Mouse (Mus musculus) neural tube, embryonic 13.5 days (tissue): Measurements from ENCODE around the gene Gimap3. TPM values are rescaled to one million over a fixed set of nuclear protein-coding genes. Genes with fewer than 3 reads are reported as not detected.
A peak's percentile ranks its signal among the peaks of the same experiment; 100 is the strongest.

Source experiments
- ATAC-seq: fragments of 200-750 bp; cut with Nextera tagmentation; 2 replicates; pipeline ENCODE4 v1.8.0; 2017; ENCODE audit warnings: low read depth, mild to moderate bottlenecking, moderate TSS enrichment, moderate library complexity
- H3K27ac ChIP-seq: fragments of 300-500 bp; sonication (generic); replicated peaks from 2 replicates; pipeline ENCODE4 v1.5.1; 2015; ENCODE audit warnings: moderate library complexity, mild to moderate bottlenecking, inconsistent platforms
- H3K27me3 ChIP-seq: fragments of 300-500 bp; sonication (generic); 2 replicates; pipeline ENCODE4 v1.6.1; 2015; ENCODE audit warnings: mild to moderate bottlenecking, inconsistent platforms
- H3K36me3 ChIP-seq: fragments of 300-500 bp; sonication (generic); 2 replicates; pipeline ENCODE4 v1.6.1; 2015; ENCODE audit warnings: mild to moderate bottlenecking, inconsistent platforms
- H3K4me1 ChIP-seq: fragments of 300-500 bp; sonication (generic); replicated peaks from 2 replicates; pipeline ENCODE4 v1.6.1; 2015; ENCODE audit warnings: inconsistent platforms
- H3K4me2 ChIP-seq: fragments of 300-500 bp; sonication (generic); 2 replicates; pipeline ENCODE4 v1.6.1; 2015; ENCODE audit warnings: inconsistent platforms, mild to moderate bottlenecking, moderate library complexity
- H3K4me3 ChIP-seq: fragments of 300-500 bp; sonication (generic); 2 replicates; pipeline ENCODE4 v1.5.1; 2015; ENCODE audit warnings: mild to moderate bottlenecking, inconsistent platforms
- H3K9ac ChIP-seq: fragments of 300-500 bp; sonication (generic); 2 replicates; pipeline ENCODE4 v1.6.1; 2015; ENCODE audit warnings: moderate library complexity, mild to moderate bottlenecking, inconsistent platforms
- H3K9me3 ChIP-seq: fragments of 300-500 bp; sonication (generic); 2 replicates; pipeline ENCODE4 v1.6.1; 2016; ENCODE audit warnings: inconsistent platforms
- WGBS: fragments of 180-500 bp; shearing (Covaris S2); methylation state at CpG from one replicate; pipeline ENCODE4 v1.1.7; 2015; 5-methylcytosine and 5-hydroxymethylcytosine counted together
- polyA plus RNA-seq: library from polyadenylated mRNA; unstranded; fragments of >200 nt; fragmentation: Nextera tagmentation; extraction: Ambion mirVana; gene quantifications from 2 replicates; pipeline ENCODE4 v1.2.1, GENCODE M21; 2015

Gimap3 gene
- polyA plus RNA-seq, 1 experiment from 2014 or later = not detected

DNA sequence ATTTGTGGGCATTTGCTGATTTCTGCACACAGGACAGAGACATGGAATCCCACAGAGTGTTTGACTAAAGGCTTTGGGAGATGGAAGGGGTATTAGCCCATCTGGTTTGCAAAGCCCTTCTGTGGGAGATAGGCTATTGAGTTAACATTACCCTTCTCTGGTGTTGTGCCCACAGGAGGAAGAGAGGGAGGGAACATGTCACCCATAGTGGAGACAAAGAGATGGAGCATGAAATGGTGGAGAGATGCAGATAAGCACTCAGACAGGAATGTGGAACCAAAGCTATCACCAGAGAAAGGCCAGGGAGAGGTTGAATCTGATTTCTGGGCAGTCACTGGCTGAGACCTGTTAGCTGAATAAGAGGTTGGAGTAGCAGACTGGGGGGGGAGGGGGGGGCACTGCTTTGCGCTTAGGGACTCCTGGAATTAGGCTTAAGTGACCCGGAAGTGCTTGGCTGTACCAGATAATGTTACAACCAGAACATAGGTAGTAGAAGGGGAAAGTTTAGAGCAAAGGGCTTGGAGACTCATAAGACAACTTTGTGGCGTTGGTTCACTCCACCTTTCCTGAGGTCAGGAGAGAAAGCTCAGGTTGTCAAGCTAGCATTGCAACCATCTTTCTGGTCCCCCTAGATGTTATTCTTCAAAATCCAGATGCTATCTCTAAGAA lies 30.0 kb downstream of the Gimap3 start:
- no peaks in the 10 kb centered on the region for H3K9me3 ChIP-seq
- no peak overlapping the region for H3K27ac ChIP-seq
- no peak for ATAC-seq
- no peaks in the 10 kb centered on the region for H3K36me3 ChIP-seq
- peaks cover 51% of the 10 kb centered on the region for H3K27me3 ChIP-seq
- H3K9ac ChIP-seq = no peak overlapping the region
- no peak overlapping the region for H3K4me3 ChIP-seq
- H3K4me1 ChIP-seq = peaks cover 15% of the 10 kb centered on the region
- H3K4me2 ChIP-seq = no peak overlapping the region
- 83% methylated on average over 3 of the region's 3 CpGs for WGBS

DNA sequence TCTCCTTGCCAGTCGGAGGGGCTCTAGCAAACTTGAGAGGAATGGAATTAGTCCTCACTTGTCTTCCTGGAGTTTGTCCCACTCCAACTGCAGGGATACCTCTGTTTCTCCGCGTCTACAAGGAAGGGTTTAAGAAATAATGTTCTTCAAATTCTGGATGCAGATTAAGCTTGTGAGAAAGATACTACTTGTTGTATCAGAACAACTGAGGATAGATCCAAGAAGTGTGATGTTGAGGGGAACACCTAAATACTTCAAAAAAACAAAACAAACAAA lies 30.9 kb downstream of the Gimap3 start:
- Histone ChIP-seq H3K36me3 (no peaks in the 10 kb centered on the region), H3K27me3 (peaks cover 45% of the 10 kb centered on the region), H3K4me1 (peaks cover 15% of the 10 kb centered on the region), H3K4me3 (no peak overlapping the region), H3K4me2 (no peak overlapping the region), H3K9ac (no peak overlapping the region), H3K27ac (no peak overlapping the region), H3K9me3 (no peaks in the 10 kb centered on the region)
- WGBS = 92% methylated on average over 3 of the region's 3 CpGs
- no peak for ATAC-seq

DNA sequence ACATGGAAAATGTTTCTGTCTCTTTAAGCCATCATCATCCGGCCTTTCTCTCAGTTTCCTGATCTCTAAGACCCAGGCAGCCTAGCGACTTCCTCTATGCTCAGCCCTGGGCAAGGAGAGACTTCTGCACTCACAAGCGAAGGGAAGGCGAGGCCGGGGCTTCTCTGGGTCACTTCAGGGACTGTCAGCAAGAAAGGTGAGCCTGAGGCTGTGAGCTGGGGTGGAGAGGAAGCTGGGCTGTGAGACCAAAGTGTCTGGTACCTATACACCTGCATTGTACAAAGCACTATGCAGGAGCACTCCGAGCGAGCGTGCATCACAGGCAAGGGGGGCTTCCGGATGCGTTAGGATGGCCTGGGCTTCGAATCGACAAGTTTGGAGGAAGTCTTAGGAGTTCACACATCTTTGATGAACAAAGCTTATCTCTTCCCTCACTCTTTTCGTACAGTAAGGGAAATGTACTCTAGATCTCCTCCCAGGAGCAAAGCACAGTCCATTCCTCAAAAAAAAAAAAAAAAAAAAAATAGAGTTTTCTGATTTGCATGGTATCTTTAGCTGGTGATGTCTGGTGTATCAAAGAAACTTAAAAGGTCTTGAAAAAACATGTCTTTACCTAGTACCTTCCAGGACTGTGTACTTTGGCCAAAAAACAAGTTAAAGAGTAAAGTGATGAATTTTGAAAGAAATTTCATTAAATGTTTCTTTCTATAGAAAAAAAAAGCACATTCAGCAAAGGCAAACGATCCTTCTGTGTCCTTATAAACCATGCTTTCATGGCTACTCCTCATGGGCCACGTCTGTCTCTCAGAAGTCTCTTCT lies 31.5 kb downstream of the Gimap3 start, which contains the start of gene Gimap1:
Gene Gimap1, plus strand, starts transcription at position 94 of the 819 bp plus-strand sequence.
- no peak within 1 kb of the TSS for H3K27ac ChIP-seq
- peak within 1 kb of the TSS; percentile 22; the same call in 1 of the 2 replicates for H3K9ac ChIP-seq
- WGBS = 83% methylated on average over 15 of the region's 15 CpGs
- H3K9me3 ChIP-seq = no peaks in the 10 kb centered on the region
- H3K4me3 ChIP-seq = no peak within 1 kb of the TSS
- H3K4me1 ChIP-seq = peaks cover 15% of the 10 kb centered on the region
- H3K4me2 ChIP-seq = no peak within 1 kb of the TSS
- H3K27me3 ChIP-seq = peaks cover 40% of the 10 kb centered on the region
- no peaks in the 10 kb centered on the region for H3K36me3 ChIP-seq
- ATAC-seq = no peak

DNA sequence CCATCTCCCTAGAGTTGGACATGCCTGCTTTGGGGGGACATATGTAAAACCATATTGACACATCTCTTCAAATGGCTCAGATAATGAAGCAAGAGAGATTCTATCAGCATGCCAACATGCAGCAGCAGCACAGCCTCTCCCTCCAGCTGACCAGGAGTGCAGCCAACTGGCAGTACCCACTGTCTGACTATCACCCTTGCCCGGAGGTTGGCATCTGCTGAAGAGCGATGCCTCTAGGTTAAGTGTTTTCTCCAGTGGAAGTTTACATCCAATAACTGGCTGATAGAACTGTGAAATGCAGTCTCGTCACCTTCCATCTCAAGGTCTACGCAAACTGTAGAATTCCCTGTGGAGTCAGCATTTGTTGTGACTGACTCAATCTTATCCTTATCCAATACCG lies 33.0 kb downstream of the Gimap3 start:
- Histone ChIP-seq H3K4me3 (no peak overlapping the region), H3K27me3 (peaks cover 26% of the 10 kb centered on the region), H3K4me1 (peaks cover 10% of the 10 kb centered on the region), H3K9me3 (no peaks in the 10 kb centered on the region), H3K4me2 (no peak overlapping the region), H3K27ac (no peak overlapping the region), H3K36me3 (no peaks in the 10 kb centered on the region), H3K9ac (no peak overlapping the region)
- WGBS = 91% methylated on average over 5 of the region's 5 CpGs
- ATAC-seq = no peak

DNA sequence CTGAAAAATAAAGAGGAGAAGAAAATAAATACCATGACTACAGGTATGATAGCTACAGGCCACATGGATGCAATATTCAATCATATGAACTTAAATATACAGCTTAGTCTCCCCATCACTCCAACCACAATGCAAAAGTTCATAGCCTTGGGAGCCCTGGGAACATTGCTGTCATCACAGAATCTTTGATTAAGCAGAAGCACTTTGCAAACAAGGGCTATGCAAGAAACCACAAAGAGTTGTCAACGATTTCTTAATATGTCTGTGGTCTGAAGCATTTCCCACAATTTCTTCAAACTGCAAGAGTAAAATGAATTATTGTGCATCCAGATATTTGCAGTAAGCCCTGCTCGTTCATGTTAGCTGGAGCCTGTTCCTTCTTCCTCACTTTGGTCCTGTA lies 33.6 kb downstream of the Gimap3 start:
- H3K4me2 ChIP-seq = no peak overlapping the region
- H3K4me1 ChIP-seq = peaks cover 3% of the 10 kb centered on the region; the same call in 1 of the 2 replicates
- 81% methylated on average over 2 of the region's 2 CpGs for WGBS
- no peak overlapping the region for H3K27ac ChIP-seq
- peaks cover 20% of the 10 kb centered on the region for H3K27me3 ChIP-seq
- no peak for ATAC-seq
- no peaks in the 10 kb centered on the region for H3K36me3 ChIP-seq
- H3K9ac ChIP-seq = no peak overlapping the region
- H3K4me3 ChIP-seq = no peak overlapping the region
- no peaks in the 10 kb centered on the region for H3K9me3 ChIP-seq

DNA sequence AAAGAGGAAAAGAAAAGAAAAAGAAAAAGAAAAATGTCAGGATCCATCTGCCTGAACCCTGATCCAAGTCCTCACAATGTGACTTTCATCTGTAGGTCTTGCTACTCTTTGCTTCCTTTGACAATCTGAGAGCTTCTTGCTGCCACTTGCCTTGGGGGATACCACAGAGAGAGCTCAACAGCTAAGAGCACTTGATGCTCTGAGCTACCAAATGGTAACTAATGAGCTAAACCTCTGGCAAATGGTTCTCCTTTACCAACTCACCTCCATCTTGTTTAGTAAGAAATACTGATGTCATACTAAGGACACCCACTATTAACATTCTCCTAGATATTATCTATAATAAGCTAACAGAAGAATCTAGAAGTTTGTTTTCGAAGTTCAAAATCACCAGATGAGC lies 37.0 kb downstream of the Gimap3 start:
- ATAC-seq = no peak
- Histone ChIP-seq H3K9me3 (no peaks in the 10 kb centered on the region), H3K36me3 (no peaks in the 10 kb centered on the region), H3K4me3 (no peak overlapping the region), H3K27me3 (no peaks in the 10 kb centered on the region), H3K9ac (no peak overlapping the region), H3K27ac (no peak overlapping the region), H3K4me1 (no peaks in the 10 kb centered on the region), H3K4me2 (no peak overlapping the region)
- 80% methylated on average over 1 of the region's 1 CpGs for WGBS

DNA sequence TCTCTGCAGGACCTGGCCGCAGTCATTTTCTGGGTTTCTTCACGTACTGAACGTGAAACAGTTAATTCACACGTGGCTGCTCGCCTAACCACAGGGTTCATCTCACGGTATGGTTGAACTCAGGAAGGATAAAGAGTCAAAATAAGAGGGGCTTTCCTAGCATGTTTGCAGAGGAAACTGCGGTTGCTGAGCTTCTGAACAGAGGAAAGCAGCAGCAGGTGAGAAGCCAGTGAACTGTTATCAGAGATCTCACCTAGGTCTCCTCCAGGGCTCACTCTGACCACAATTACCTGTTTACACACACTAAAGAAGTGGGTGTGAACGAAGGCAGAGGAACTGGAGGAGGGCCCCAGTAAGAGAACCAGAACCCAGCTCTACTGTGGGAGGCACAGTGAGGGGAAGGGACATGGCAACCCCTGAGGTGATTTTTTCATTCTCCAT lies 37.8 kb downstream of the Gimap3 start:
- 60% methylated on average over 8 of the region's 8 CpGs for WGBS

DNA sequence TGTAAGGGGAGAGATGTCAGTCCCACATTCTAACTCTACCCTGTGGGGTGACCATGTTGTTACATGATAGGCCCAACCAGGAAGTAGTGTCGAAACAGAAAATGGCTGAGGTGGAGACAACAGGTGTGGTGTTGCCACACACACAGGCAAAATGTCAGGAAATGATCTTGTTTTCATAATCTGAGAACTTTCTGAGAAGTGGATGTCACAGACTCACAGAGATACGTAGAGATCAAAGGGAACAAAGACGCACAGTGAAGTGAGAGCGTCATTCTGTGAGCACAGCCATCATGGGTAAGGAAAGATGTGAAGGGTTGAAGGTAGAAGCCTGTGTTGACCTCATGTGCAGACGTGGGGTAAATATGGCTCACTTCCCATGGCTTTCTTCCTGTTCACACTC lies 42.9 kb downstream of the Gimap3 start:
- Histone ChIP-seq H3K9ac (no peak overlapping the region), H3K4me2 (no peak overlapping the region), H3K36me3 (no peaks in the 10 kb centered on the region), H3K27me3 (no peaks in the 10 kb centered on the region), H3K4me3 (no peak overlapping the region), H3K4me1 (peaks cover 5% of the 10 kb centered on the region; the same call in 1 of the 2 replicates), H3K9me3 (no peaks in the 10 kb centered on the region), H3K27ac (no peak overlapping the region)
- no peak for ATAC-seq
- 89% methylated on average over 5 of the region's 5 CpGs for WGBS

More for the DNA sequence above, 37.8 kb downstream of the Gimap3 start:
- ATAC-seq = no peak
- Histone ChIP-seq H3K36me3 (no peaks in the 10 kb centered on the region), H3K4me1 (no peaks in the 10 kb centered on the region), H3K27ac (no peak overlapping the region), H3K4me2 (no peak overlapping the region), H3K9ac (no peak overlapping the region), H3K27me3 (no peaks in the 10 kb centered on the region), H3K4me3 (no peak overlapping the region), H3K9me3 (no peaks in the 10 kb centered on the region)

DNA sequence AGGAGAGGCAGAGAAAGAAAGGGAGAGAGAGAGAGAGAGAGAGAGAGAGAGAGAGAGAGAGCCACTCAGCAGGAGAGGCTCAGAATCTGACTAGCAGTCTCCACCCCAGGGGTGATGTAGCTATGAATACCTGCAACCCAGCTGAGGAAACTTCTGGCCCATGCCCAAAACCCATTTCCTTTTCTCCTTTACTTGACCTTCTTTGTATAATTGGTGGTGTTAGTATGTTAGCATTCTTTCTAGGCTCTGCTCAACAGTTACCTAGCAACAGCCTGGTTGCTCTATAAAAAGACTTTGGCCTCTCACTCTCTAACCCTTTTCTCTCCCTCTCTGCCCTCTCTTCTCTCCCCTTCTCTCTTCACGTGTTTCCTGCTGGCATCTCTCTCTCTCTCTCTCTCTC lies 45.2 kb downstream of the Gimap3 start:
- H3K9me3 ChIP-seq = no peaks in the 10 kb centered on the region
- H3K4me1 ChIP-seq = peaks cover 5% of the 10 kb centered on the region; the same call in 1 of the 2 replicates
- H3K27ac ChIP-seq = no peak overlapping the region
- H3K9ac ChIP-seq = no peak overlapping the region
- no peak overlapping the region for H3K4me2 ChIP-seq
- H3K27me3 ChIP-seq = no peaks in the 10 kb centered on the region
- 0% methylated on average over 1 of the region's 1 CpGs for WGBS
- no peaks in the 10 kb centered on the region for H3K36me3 ChIP-seq
- ATAC-seq = no peak
- H3K4me3 ChIP-seq = no peak overlapping the region

DNA sequence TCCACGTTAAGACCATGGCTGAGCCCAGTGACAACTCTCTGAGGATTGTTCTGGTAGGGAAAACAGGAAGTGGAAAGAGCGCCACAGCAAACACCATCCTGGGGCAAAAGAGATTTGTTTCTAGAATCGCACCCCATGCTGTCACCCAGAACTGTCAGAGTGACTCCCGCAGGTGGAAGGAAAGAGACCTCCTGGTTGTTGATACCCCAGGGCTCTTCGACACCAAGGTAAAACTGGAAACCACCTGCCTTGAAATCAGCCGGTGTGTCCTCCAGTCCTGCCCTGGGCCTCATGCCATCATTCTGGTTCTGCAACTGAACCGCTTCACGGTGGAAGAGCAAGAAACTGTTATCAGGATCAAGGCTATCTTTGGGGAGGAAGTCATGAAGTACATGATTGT lies 47.2 kb downstream of the Gimap3 start:
- Histone ChIP-seq H3K9me3 (no peaks in the 10 kb centered on the region), H3K36me3 (no peaks in the 10 kb centered on the region), H3K27me3 (no peaks in the 10 kb centered on the region), H3K4me1 (peaks cover 5% of the 10 kb centered on the region; the same call in 1 of the 2 replicates), H3K4me3 (no peak overlapping the region), H3K27ac (no peak overlapping the region), H3K9ac (no peak overlapping the region), H3K4me2 (no peak overlapping the region)
- ATAC-seq = no peak
- 88% methylated on average over 8 of the region's 8 CpGs for WGBS

DNA sequence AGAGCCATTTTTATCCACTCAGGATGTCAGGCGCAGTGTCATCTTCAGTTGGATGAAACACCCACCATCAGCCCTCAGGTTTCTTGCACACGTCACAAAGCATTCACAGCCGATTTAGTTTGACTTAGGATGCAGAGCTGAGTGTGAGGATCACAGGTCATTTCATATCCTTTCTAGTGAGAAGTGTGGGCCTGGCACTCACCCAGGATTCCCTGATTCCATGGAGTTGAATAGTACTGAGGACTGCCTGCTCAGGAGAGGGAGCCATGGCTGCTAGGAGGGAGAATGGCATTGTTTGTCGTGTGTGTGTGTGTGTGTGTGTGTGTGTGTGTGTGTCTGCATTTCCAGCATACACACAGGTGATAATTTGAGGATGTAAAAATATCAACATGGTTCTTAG lies 50.3 kb downstream of the Gimap3 start:
- H3K27ac ChIP-seq = no peak overlapping the region
- H3K27me3 ChIP-seq = no peaks in the 10 kb centered on the region
- H3K4me1 ChIP-seq = no peaks in the 10 kb centered on the region
- H3K9me3 ChIP-seq = no peaks in the 10 kb centered on the region
- no peak overlapping the region for H3K4me2 ChIP-seq
- no peak overlapping the region for H3K4me3 ChIP-seq
- H3K9ac ChIP-seq = no peak overlapping the region
- ATAC-seq = no peak
- H3K36me3 ChIP-seq = no peaks in the 10 kb centered on the region
- WGBS = 84% methylated on average over 4 of the region's 4 CpGs

DNA sequence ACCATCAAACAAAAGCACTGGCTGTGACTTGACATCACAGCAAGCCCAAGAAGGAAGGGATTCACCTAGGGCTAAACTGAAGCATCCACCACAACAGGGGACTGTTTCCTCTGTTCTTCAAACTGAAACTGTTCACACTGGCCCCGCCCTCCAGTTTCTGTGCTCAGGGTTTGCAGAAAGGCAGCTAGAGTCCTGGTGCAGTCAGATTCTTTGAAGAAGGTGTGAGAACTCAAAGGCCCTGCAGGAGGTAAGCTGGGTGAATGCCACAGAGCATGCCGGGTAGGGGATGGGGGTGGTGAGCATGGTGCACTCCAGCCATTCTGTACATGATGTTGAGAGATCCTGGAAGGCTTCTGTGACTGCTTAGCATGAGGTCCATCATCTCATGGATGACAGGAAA lies 52.2 kb downstream of the Gimap3 start, which contains the start of the genes Gm28053 and Gimap7:
Gene Gm28053, plus strand, starts transcription at position 153 of the 400 bp plus-strand sequence.
Gene Gimap7, plus strand, starts transcription at position 167 of the 400 bp plus-strand sequence.
- whole genome bisulfite sequencing = 60% methylated on average over 2 of the region's 2 CpGs
- Histone ChIP-seq H3K4me1 (no peaks in the 10 kb centered on the region), H3K27me3 (no peaks in the 10 kb centered on the region), H3K9ac (no peak within 1 kb of the TSS), H3K4me2 (no peak within 1 kb of the TSS), H3K9me3 (no peaks in the 10 kb centered on the region), H3K27ac (no peak within 1 kb of the TSS), H3K36me3 (no peaks in the 10 kb centered on the region), H3K4me3 (no peak within 1 kb of the TSS)
- no peak for ATAC-seq
